Mouse (Mus musculus) right cerebral cortex, postnatal 36 days (tissue): ENCODE data around the gene Atp5d.

ENCODE experiments used
- DNase-seq, 2 experiments: peaks; one replicate each; pipeline ENCODE4 v3.0.0; 2022; ENCODE audit warnings: low spot score in 2 of 2, mixed read lengths in 1 of 2

The Atp5d gene

GRCm38 (mm10) chr10:80182547-80182946, 44.1 kb downstream of the Atp5d start:
- no peak for DNase-seq

- DNase-seq = no peak
Observed at GRCm38 (mm10) chr10:80186649-80187048, 48.2 kb downstream of the Atp5d start.

GRCm38 (mm10) chr10:80187739-80188138, 49.3 kb downstream of the Atp5d start:
- DNase-seq = no peak

GRCm38 (mm10) chr10:80188453-80189024, 50.1 kb downstream of the Atp5d start:
- no peak for DNase-seq

- no peak for DNase-seq
Observed at GRCm38 (mm10) chr10:80189999-80190398, 51.6 kb downstream of the Atp5d start.

- DNase-seq = no peak
Observed at GRCm38 (mm10) chr10:80190491-80191051, 52.1 kb downstream of the Atp5d start.

GRCm38 (mm10) chr10:80193976-80194375, 55.5 kb downstream of the Atp5d start:
- no peak for DNase-seq

- no peak for DNase-seq
Observed at GRCm38 (mm10) chr10:80194441-80194840, 56.0 kb downstream of the Atp5d start.
